Mouse (Mus musculus) midbrain, embryonic 16.5 days (tissue): ENCODE data around the gene Best1. TPM values are rescaled to one million over a fixed set of nuclear protein-coding genes. Genes with fewer than 3 reads are reported as not detected.

Experiments used
- ATAC-seq: fragments of 200-750 bp; cut with Nextera tagmentation; 2 replicates; pipeline ENCODE4 v1.8.0; 2017; ENCODE audit warnings: moderate TSS enrichment
- H3K27ac ChIP-seq: fragments of 300-500 bp; sonication (generic); 2 replicates; pipeline ENCODE4 v1.5.1; 2014; ENCODE audit warnings: mild to moderate bottlenecking, low read length, mixed read lengths
- H3K27me3 ChIP-seq: fragments of 300-500 bp; sonication (generic); 2 replicates; pipeline ENCODE4 v1.6.1; 2014; ENCODE audit warnings: low read depth, low read length, mixed read lengths; ENCODE audit not compliant: control insufficient read depth, insufficient read depth
- H3K36me3 ChIP-seq: fragments of 300-500 bp; sonication (generic); 2 replicates; pipeline ENCODE4 v1.6.1; 2014; ENCODE audit warnings: mild to moderate bottlenecking, low read length, moderate library complexity, mixed read lengths; ENCODE audit not compliant: control insufficient read depth, insufficient read depth
- H3K4me1 ChIP-seq: fragments of 300-500 bp; sonication (generic); 2 replicates; pipeline ENCODE4 v1.6.1; 2014; ENCODE audit warnings: mild to moderate bottlenecking, low read length, mixed read lengths; ENCODE audit not compliant: control insufficient read depth, insufficient read depth
- H3K4me2 ChIP-seq: fragments of 300-500 bp; sonication (generic); 2 replicates; pipeline ENCODE4 v1.6.1; 2014; ENCODE audit warnings: mild to moderate bottlenecking, low read length, mixed read lengths
- H3K4me3 ChIP-seq: fragments of 300-500 bp; sonication (generic); 2 replicates; pipeline ENCODE4 v1.5.1; 2014; ENCODE audit warnings: low read depth, mild to moderate bottlenecking, low read length, moderate library complexity, mixed read lengths
- H3K9ac ChIP-seq: fragments of 300-500 bp; sonication (generic); 2 replicates; pipeline ENCODE4 v1.6.1; 2014; ENCODE audit warnings: low read depth, low read length, mixed read lengths
- H3K9me3 ChIP-seq: fragments of 300-500 bp; sonication (generic); replicated peaks from 2 replicates; pipeline ENCODE4 v1.6.1; 2014; ENCODE audit warnings: mild to moderate bottlenecking, low read length, mixed read lengths; ENCODE audit not compliant: control insufficient read depth, poor library complexity, severe bottlenecking
- WGBS: fragments of 180-500 bp; shearing (Covaris S2); extraction: QIAGEN DNeasy Blood & Tissue Kit; methylation state at CpG from one replicate; pipeline ENCODE4 v1.1.7; 2014; 5-methylcytosine and 5-hydroxymethylcytosine counted together
- polyA plus RNA-seq: library from polyadenylated mRNA; unstranded; fragments of >200 nt; fragmentation: Nextera tagmentation; extraction: Ambion mirVana; gene quantifications from 2 replicates; pipeline ENCODE4 v1.2.1, GENCODE M21; 2015

The Best1 gene
- polyA plus RNA-seq, 1 experiment from 2014 or later: 2.9 TPM

GRCm38 (mm10) chr19:9964205-9964916, 37.1 kb downstream of the Best1 start:
- Histone ChIP-seq H3K36me3 (no peaks in the 10 kb centered on the region), H3K4me1 (no peaks in the 10 kb centered on the region), H3K27ac (no peak overlapping the region), H3K4me3 (no peak overlapping the region), H3K9ac (no peak overlapping the region), H3K4me2 (no peak overlapping the region), H3K9me3 (no peaks in the 10 kb centered on the region), H3K27me3 (no peaks in the 10 kb centered on the region)
- WGBS: 26% methylated on average over 7 of the region's 7 CpGs
- no peak for ATAC-seq

GRCm38 (mm10) chr19:9960769-9961168, 40.7 kb downstream of the Best1 start:
- 79% methylated on average over 5 of the region's 5 CpGs for WGBS

GRCm38 (mm10) chr19:9957965-9958364, 43.5 kb downstream of the Best1 start:
- H3K4me1 ChIP-seq: peaks cover 2% of the 10 kb centered on the region; the same call in 1 of the 2 replicates
- H3K27me3 ChIP-seq: no peaks in the 10 kb centered on the region
- WGBS: 90% methylated on average over 5 of the region's 5 CpGs
- no peak for ATAC-seq
- no peaks in the 10 kb centered on the region for H3K9me3 ChIP-seq
- no peak overlapping the region for H3K9ac ChIP-seq
- H3K27ac ChIP-seq: no peak overlapping the region
- H3K4me2 ChIP-seq: no peak overlapping the region
- H3K4me3 ChIP-seq: no peak overlapping the region
- no peaks in the 10 kb centered on the region for H3K36me3 ChIP-seq

More at GRCm38 (mm10) chr19:9960769-9961168, 40.7 kb downstream of the Best1 start:
- Histone ChIP-seq H3K27me3 (no peaks in the 10 kb centered on the region), H3K4me1 (peaks cover 2% of the 10 kb centered on the region; the same call in 1 of the 2 replicates), H3K9ac (no peak overlapping the region), H3K27ac (no peak overlapping the region), H3K9me3 (no peaks in the 10 kb centered on the region), H3K36me3 (no peaks in the 10 kb centered on the region), H3K4me3 (no peak overlapping the region), H3K4me2 (no peak overlapping the region)
- no peak for ATAC-seq

GRCm38 (mm10) chr19:9956624-9957388, 44.6 kb downstream of the Best1 start:
- Histone ChIP-seq H3K27me3 (no peaks in the 10 kb centered on the region), H3K9ac (no peak overlapping the region), H3K4me2 (no peak overlapping the region), H3K36me3 (no peaks in the 10 kb centered on the region), H3K27ac (peak overlapping the region; percentile 33; the same call in 1 of the 2 replicates), H3K9me3 (no peaks in the 10 kb centered on the region), H3K4me1 (peaks cover 2% of the 10 kb centered on the region; the same call in 1 of the 2 replicates), H3K4me3 (no peak overlapping the region)
- peak; percentile 75; the same call in 1 of the 2 replicates for ATAC-seq
- WGBS: 76% methylated on average over 4 of the region's 4 CpGs

GRCm38 (mm10) chr19:9955438-9955837, 46.0 kb downstream of the Best1 start:
- WGBS: 59% methylated on average over 1 of the region's 1 CpGs
- no peak overlapping the region for H3K4me2 ChIP-seq
- ATAC-seq: no peak

GRCm38 (mm10) chr19:9954811-9955202, 46.6 kb downstream of the Best1 start:
- Histone ChIP-seq H3K4me1 (peaks cover 2% of the 10 kb centered on the region; the same call in 1 of the 2 replicates), H3K36me3 (no peaks in the 10 kb centered on the region), H3K27ac (no peak overlapping the region), H3K4me3 (no peak overlapping the region), H3K27me3 (no peaks in the 10 kb centered on the region), H3K9me3 (no peaks in the 10 kb centered on the region; the same call in 1 of the 2 replicates), H3K9ac (no peak overlapping the region), H3K4me2 (no peak overlapping the region)
- 44% methylated on average over 5 of the region's 5 CpGs for WGBS
- peak; percentile 45; the same call in 1 of the 2 replicates for ATAC-seq

More at GRCm38 (mm10) chr19:9955438-9955837, 46.0 kb downstream of the Best1 start:
- Histone ChIP-seq H3K27ac (no peak overlapping the region), H3K9me3 (no peaks in the 10 kb centered on the region), H3K27me3 (no peaks in the 10 kb centered on the region), H3K4me3 (no peak overlapping the region), H3K4me1 (peaks cover 2% of the 10 kb centered on the region; the same call in 1 of the 2 replicates), H3K9ac (no peak overlapping the region), H3K36me3 (no peaks in the 10 kb centered on the region)

GRCm38 (mm10) chr19:9954055-9954810, 47.2 kb downstream of the Best1 start:
- Histone ChIP-seq H3K9ac (no peak overlapping the region), H3K4me3 (no peak overlapping the region), H3K4me1 (peaks cover 2% of the 10 kb centered on the region; the same call in 1 of the 2 replicates), H3K36me3 (no peaks in the 10 kb centered on the region), H3K27ac (no peak overlapping the region), H3K9me3 (no peaks in the 10 kb centered on the region; the same call in 1 of the 2 replicates), H3K27me3 (no peaks in the 10 kb centered on the region), H3K4me2 (no peak overlapping the region)
- 43% methylated on average over 7 of the region's 7 CpGs for WGBS
- peak; percentile 75 for ATAC-seq

- H3K27me3 ChIP-seq: no peaks in the 10 kb centered on the region
- no peak for ATAC-seq
- WGBS: 93% methylated on average over 3 of the region's 3 CpGs
These were observed 48.5 kb downstream of the Best1 start for GRCm38 (mm10) chr19:9952912-9953311.

More at GRCm38 (mm10) chr19:9952912-9953311, 48.5 kb downstream of the Best1 start:
- H3K9me3 ChIP-seq: no peaks in the 10 kb centered on the region; the same call in 1 of the 2 replicates
- H3K4me1 ChIP-seq: peaks cover 2% of the 10 kb centered on the region; the same call in 1 of the 2 replicates
- no peak overlapping the region for H3K4me3 ChIP-seq
- H3K36me3 ChIP-seq: no peaks in the 10 kb centered on the region
- H3K9ac ChIP-seq: no peak overlapping the region
- H3K4me2 ChIP-seq: no peak overlapping the region
- H3K27ac ChIP-seq: no peak overlapping the region
